Mouse (Mus musculus) liver, embryonic 14.5 days (tissue): Measurements from ENCODE around the gene Dync1li1. TPM values are rescaled to one million over a fixed set of nuclear protein-coding genes. Genes with fewer than 3 reads are reported as not detected.

Experiments used
- ATAC-seq: fragments of 200-750 bp; cut with Nextera tagmentation; 2 replicates; pipeline ENCODE4 v1.8.0; 2017; ENCODE audit warnings: moderate number of reproducible peaks, mild to moderate bottlenecking, moderate library complexity; ENCODE audit not compliant: insufficient read depth
- DNase-seq, 3 experiments: peaks; one replicate each; pipeline ENCODE4 v3.0.0-alpha.2; 2012 to 2013; ENCODE audit warnings: low read depth in 3 of 3, low spot score in 3 of 3
- H3K27ac ChIP-seq: fragments of 300-500 bp; sonication (generic); 2 replicates; pipeline ENCODE4 v1.5.1; 2014; ENCODE audit warnings: moderate library complexity, mild to moderate bottlenecking, control low read depth, inconsistent platforms
- H3K27me3 ChIP-seq: fragments of 300-500 bp; sonication (generic); 2 replicates; pipeline ENCODE4 v1.6.1; 2014; ENCODE audit warnings: mild to moderate bottlenecking, low read length, moderate library complexity; ENCODE audit not compliant: control insufficient read depth, insufficient read depth
- H3K36me3 ChIP-seq: fragments of 300-500 bp; sonication (generic); replicated peaks from 2 replicates; pipeline ENCODE4 v1.6.1; 2014; ENCODE audit warnings: low read depth; ENCODE audit not compliant: control insufficient read depth, insufficient read depth
- H3K4me1 ChIP-seq, 2 experiments: fragments of 200-500 bp in 1 of 2; fragments of 300-500 bp in 1 of 2; sonication (generic) in 1 of 2; replicated peaks; 2 replicates each; pipeline ENCODE4 v1.6.1; 2012 to 2014; ENCODE audit warnings: antibody characterized with exemption in 1 of 2, inconsistent platforms in 1 of 2, low read length in 1 of 2; ENCODE audit not compliant: control insufficient read depth in 2 of 2, insufficient read depth in 2 of 2
- H3K4me2 ChIP-seq: fragments of 300-500 bp; sonication (generic); 2 replicates; pipeline ENCODE4 v1.6.1; 2014; ENCODE audit warnings: low read depth, mild to moderate bottlenecking, control low read depth, moderate library complexity
- H3K4me3 ChIP-seq, 2 experiments: fragments of 200-500 bp in 1 of 2; fragments of 300-500 bp in 1 of 2; sonication (generic) in 1 of 2; 2 replicates each; pipeline ENCODE4 v1.5.1; 2012 to 2014; ENCODE audit warnings: low read depth in 2 of 2, low read length in 2 of 2, mild to moderate bottlenecking in 2 of 2, control low read depth in 1 of 2, inconsistent platforms in 1 of 2, moderate library complexity in 1 of 2; ENCODE audit not compliant: insufficient read depth in 1 of 2
- H3K9ac ChIP-seq: fragments of 300-500 bp; sonication (generic); replicated peaks from 2 replicates; pipeline ENCODE4 v1.6.1; 2014; ENCODE audit warnings: mild to moderate bottlenecking, control low read depth, moderate library complexity
- H3K9me3 ChIP-seq: fragments of 300-500 bp; sonication (generic); 2 replicates; pipeline ENCODE4 v1.6.1; 2016; ENCODE audit warnings: low read length, mixed read lengths; ENCODE audit not compliant: control insufficient read depth
- CTCF ChIP-seq: IDR thresholded peaks from 2 replicates; pipeline ENCODE4 v1.5.1; 2016; ENCODE audit warnings: antibody characterized with exemption, low read depth, control low read depth
- EP300 ChIP-seq: IDR thresholded peaks from 2 replicates; pipeline ENCODE4 v1.6.1; 2016; ENCODE audit warnings: antibody characterized with exemption, low read depth
- WGBS: fragments of 180-500 bp; shearing (Covaris S2); extraction: QIAGEN DNeasy Blood & Tissue Kit; methylation state at CpG from one replicate; pipeline ENCODE4 v1.1.7; 2014; ENCODE audit not compliant: insufficient replicate concordance; 5-methylcytosine and 5-hydroxymethylcytosine counted together
- polyA plus RNA-seq, 2 experiments: library from polyadenylated mRNA; depleted of rRNA in 1 of 2; stranded (reverse) in 1 of 2; unstranded in 1 of 2; fragments of >200 nt; fragmentation: Nextera tagmentation in 1 of 2; extraction: Ambion mirVana in 1 of 2; gene quantifications; 2 replicates each; pipeline versions ENCODE4 v1.2.1 to v1.2.3; 2012 to 2014

Dync1li1 gene
- polyA plus RNA-seq, 2 experiments = 10.3 to 10.8 TPM

DNA sequence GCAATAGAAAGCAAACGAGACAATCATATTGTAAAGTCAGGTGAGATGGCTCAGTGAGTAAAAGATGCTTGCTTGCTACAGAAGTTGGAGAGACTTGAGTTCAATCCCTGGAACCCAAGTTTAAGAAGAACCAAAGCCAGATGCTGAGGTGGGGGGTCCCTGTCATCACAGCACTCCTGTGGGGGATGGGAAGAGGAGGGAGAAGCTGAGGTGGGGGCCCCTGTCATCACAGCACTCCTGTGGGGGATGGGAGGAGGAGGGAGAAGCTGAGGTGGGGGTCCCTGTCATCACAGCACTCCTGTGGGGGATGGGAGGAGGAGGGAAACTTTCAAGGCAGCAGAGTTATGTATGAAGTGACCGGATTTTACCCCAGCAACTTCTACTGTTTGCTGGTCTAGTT is 15.0 kb upstream of the Dync1li1 start:
- Histone ChIP-seq H3K4me2 (no peak overlapping the region), H3K36me3 (no peaks in the 10 kb centered on the region), H3K27ac (no peak overlapping the region), H3K27me3 (no peaks in the 10 kb centered on the region), H3K4me3 (no peak overlapping the region), H3K4me1 (no peaks in the 10 kb centered on the region), H3K9ac (no peak overlapping the region), H3K9me3 (no peaks in the 10 kb centered on the region)
- DNase-seq = no peak
- ATAC-seq = no peak
- no peak for TF ChIP-seq EP300
- TF ChIP-seq CTCF = no peak
- 31% methylated on average over 2 of the region's 2 CpGs for WGBS

DNA sequence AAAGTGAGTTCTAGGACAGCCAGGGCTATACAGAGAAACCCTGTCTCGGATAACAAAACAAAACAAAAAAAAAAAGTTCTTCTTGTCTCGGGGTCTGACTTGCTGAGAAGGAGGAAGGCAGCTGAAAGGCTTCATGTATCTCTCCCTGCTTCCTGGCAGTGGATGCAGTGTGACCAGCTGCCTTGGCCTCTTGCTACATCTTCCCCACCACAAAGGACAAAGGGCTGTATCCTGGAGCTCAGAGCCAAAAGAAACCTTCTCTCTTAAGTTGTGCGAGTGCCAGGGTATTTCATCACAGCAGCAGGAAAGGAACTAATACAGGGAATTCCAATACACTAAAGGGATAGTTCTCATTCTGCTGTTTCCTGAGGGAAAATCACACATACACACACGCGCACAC is 10.0 kb upstream of the Dync1li1 start:
- TF ChIP-seq EP300 (no peak), CTCF (no peak)
- no peaks in the 10 kb centered on the region for H3K36me3 ChIP-seq
- H3K9ac ChIP-seq = no peak overlapping the region
- no peaks in the 10 kb centered on the region for H3K27me3 ChIP-seq
- no peak overlapping the region for H3K27ac ChIP-seq
- no peak overlapping the region for H3K4me2 ChIP-seq
- ATAC-seq (no peak), DNase-seq (no peak)
- WGBS = 59% methylated on average over 5 of the region's 5 CpGs
- no peak overlapping the region for H3K4me3 ChIP-seq
- no peaks in the 10 kb centered on the region for H3K9me3 ChIP-seq
- H3K4me1 ChIP-seq = no peaks in the 10 kb centered on the region

DNA sequence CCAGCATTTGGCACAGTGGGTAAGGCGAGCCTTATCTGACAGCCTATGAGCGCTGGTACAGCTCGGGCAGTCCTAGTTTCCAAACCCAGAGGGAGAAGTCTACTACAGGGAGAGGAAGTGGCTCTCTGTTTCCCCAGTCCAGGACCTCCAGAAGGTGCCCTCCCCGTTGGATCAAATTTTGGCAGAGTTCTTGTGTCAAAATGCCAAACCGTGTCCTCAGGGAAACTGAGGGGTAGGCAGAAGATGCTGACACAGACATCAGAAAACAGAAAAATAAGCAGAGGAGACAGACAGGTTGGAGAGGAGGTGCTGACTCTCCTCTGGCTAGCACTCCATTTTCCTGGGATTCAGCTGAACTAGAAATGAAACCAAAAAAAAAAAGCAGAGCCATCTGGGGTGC is 8.6 kb upstream of the Dync1li1 start:
- 54% methylated on average over 5 of the region's 5 CpGs for WGBS
- TF ChIP-seq EP300 (no peak), CTCF (no peak)
- H3K27me3 ChIP-seq = no peaks in the 10 kb centered on the region
- H3K36me3 ChIP-seq = no peaks in the 10 kb centered on the region
- no peak overlapping the region for H3K4me2 ChIP-seq
- ATAC-seq (no peak), DNase-seq (no peak)
- no peaks in the 10 kb centered on the region for H3K9me3 ChIP-seq
- H3K27ac ChIP-seq = no peak overlapping the region
- no peaks in the 10 kb centered on the region for H3K4me1 ChIP-seq
- no peak overlapping the region for H3K9ac ChIP-seq
- no peak overlapping the region for H3K4me3 ChIP-seq

DNA sequence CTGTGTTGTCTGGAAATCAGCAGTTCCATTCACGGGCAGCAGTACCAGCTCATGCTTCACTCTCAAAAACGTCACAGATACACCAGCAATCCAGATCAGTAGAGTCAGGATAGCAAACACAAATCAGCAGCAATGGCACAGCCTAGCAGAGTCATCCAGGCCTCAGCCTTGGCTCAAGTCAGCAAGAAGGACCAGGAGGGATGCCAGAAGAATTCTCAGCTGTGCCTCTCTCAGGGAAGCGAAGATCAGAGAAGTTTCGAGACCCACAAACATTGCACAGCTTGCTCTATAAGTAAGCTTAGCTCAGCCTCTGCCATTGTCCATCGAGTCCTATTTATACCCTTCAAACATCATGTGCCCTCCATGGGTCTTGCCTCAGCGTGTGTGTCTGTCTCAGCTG is 8.1 kb upstream of the Dync1li1 start:
- TF ChIP-seq EP300 = no peak
- no peak for TF ChIP-seq CTCF
- 53% methylated on average over 6 of the region's 6 CpGs for WGBS
- Histone ChIP-seq H3K36me3 (no peaks in the 10 kb centered on the region), H3K4me2 (no peak overlapping the region), H3K4me3 (no peak overlapping the region), H3K9ac (no peak overlapping the region), H3K4me1 (no peaks in the 10 kb centered on the region), H3K27me3 (no peaks in the 10 kb centered on the region), H3K27ac (no peak overlapping the region), H3K9me3 (no peaks in the 10 kb centered on the region)
- DNase-seq (no peak), ATAC-seq (no peak)

DNA sequence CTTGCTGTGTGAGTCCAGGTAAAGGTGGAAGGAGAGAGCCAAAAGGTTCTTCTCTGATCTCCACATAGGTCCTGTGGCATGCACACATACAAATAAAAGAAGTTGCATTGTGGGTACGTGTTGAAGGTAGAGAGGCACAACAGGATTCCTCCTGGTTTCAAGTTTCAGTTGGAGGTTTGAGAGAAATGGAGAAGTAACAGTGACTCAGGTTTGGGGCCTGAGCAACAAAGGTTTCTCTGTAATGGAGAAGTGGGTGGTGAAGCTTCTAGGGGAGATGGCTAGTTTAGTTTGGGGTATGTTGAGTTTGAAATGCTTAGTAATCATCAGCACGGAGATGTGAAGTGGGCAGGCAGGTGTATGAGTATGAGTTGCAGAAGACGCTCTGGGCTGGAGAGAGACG is 6.4 kb upstream of the Dync1li1 start:
- H3K27ac ChIP-seq = no peak overlapping the region
- ATAC-seq = no peak
- no peak overlapping the region for H3K4me3 ChIP-seq
- TF ChIP-seq CTCF = no peak
- TF ChIP-seq EP300 = no peak
- H3K4me2 ChIP-seq = no peak overlapping the region
- H3K9ac ChIP-seq = no peak overlapping the region
- no peaks in the 10 kb centered on the region for H3K27me3 ChIP-seq
- WGBS = 57% methylated on average over 4 of the region's 4 CpGs
- no peaks in the 10 kb centered on the region for H3K36me3 ChIP-seq
- no peak for DNase-seq
- H3K4me1 ChIP-seq = no peaks in the 10 kb centered on the region
- no peaks in the 10 kb centered on the region for H3K9me3 ChIP-seq

DNA sequence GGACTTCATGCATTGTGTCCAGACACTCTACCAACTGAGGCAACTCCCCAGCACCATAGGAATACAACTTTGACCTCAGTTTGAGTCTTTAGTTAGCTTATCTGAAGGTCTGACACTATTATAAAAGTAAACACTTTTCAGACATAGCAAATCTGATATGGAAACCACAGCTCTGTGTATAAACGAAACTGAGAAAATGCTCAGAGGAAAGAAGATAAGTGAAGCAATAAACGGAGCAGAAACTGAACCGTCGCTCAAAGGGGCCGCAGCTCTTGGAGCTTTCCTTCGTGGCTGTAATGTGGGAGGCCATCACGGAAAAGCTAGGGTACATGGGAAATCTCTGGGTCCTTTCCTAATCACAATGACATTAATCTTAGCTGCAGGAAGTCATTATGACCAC is 2.3 kb upstream of the Dync1li1 start:
- no peak for ATAC-seq
- H3K27me3 ChIP-seq = no peaks in the 10 kb centered on the region
- TF ChIP-seq CTCF = no peak
- TF ChIP-seq EP300 = no peak
- 38% methylated on average over 7 of the region's 7 CpGs for WGBS
- H3K9ac ChIP-seq = no peak overlapping the region
- no peak overlapping the region for H3K27ac ChIP-seq
- H3K4me3 ChIP-seq = no peak overlapping the region
- no peak for DNase-seq
- H3K36me3 ChIP-seq = no peaks in the 10 kb centered on the region
- H3K4me2 ChIP-seq = no peak overlapping the region
- H3K4me1 ChIP-seq = peaks cover 12 to 13% of the 10 kb centered on the region in 2 experiments; a peak in 3 of 4 replicates
- no peaks in the 10 kb centered on the region for H3K9me3 ChIP-seq
